Mouse (Mus musculus) ZHBTc4 (cell line): ENCODE measurements around the gene Lamp2.
"Not testable (repeated sequence)": the region's sequence is repeated elsewhere in the genome, so short reads cannot be mapped to it uniquely, and the experiment has no call there.

Experiments
- DNase-seq: peaks from one replicate; pipeline ENCODE4 v3.0.0-alpha.2; 2011; ENCODE audit warnings: low read depth, low spot score

Lamp2 gene

GRCm38 (mm10) chrX:38428818-38429440, 27.3 kb downstream of the Lamp2 start:
- DNase-seq, result no peak

GRCm38 (mm10) chrX:38426043-38426442, 30.2 kb downstream of the Lamp2 start:
- DNase-seq, result no peak

- no peak for DNase-seq
Measured at GRCm38 (mm10) chrX:38423096-38423495, 33.2 kb downstream of the Lamp2 start.

- no peak for DNase-seq
Measured at GRCm38 (mm10) chrX:38422396-38422795, 33.9 kb downstream of the Lamp2 start.

GRCm38 (mm10) chrX:38403879-38404278, 52.4 kb downstream of the Lamp2 start:
- DNase-seq, result no peak

- no peak for DNase-seq
Measured at GRCm38 (mm10) chrX:38402981-38403380, 53.3 kb downstream of the Lamp2 start.

- DNase-seq, result no peak
Measured at GRCm38 (mm10) chrX:38402004-38402403, 54.2 kb downstream of the Lamp2 start.

- DNase-seq, result no peak
Measured at GRCm38 (mm10) chrX:38400616-38401015, 55.6 kb downstream of the Lamp2 start.

- DNase-seq, result no peak
Measured at GRCm38 (mm10) chrX:38399671-38400070, 56.6 kb downstream of the Lamp2 start.

- DNase-seq, result not testable (repeated sequence)
Measured at GRCm38 (mm10) chrX:38373169-38373568, 83.1 kb downstream of the Lamp2 start.

- DNase-seq, result peak; percentile 41
Measured at GRCm38 (mm10) chrX:38364621-38365020, 91.6 kb downstream of the Lamp2 start.

- DNase-seq, result no peak
Measured at GRCm38 (mm10) chrX:38362016-38362415, 94.2 kb downstream of the Lamp2 start.
